Mouse (Mus musculus): ENCODE data around the gene Zdhhc19. TPM values are rescaled to one million over a fixed set of nuclear protein-coding genes. Genes with fewer than 3 reads are reported as not detected.
"Not testable (repeated sequence)": the region's sequence is repeated elsewhere in the genome, so short reads cannot be mapped to it uniquely, and the experiment has no call there.

Zdhhc19 gene
- total and polyA plus RNA-seq, 3 experiments = not detected

DNA sequence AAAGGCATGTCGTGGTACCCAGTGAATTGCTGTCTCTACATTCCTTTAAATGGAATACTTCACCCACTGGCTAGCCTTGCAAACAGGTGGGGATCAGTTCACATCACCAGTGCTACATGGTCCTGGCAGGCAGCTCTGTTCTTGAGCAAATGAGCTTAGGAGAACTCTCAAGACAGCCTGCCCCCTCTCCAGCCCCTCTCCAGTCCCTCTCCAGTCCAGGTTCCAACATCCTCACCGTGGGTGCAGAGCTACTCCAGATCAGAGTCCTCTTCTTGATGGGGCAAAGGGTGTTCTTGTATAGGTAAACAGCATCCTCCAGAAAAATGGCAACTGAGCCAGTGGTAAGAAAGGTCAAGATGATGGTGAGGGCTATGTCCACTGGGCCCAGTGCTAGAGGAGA is 16.6 kb upstream of the Zdhhc19 start:
- DNase-seq (ENCODE audit: low spot score) = no peak
- H3K27me3 ChIP-seq (ENCODE audit: insufficient read depth, low read length) = peaks cover 2% of the 10 kb centered on the region; the same call in 1 of the 2 replicates
- no peak for ATAC-seq (ENCODE audit: extremely low read depth, insufficient number of reproducible peaks, low FRiP score, poor library complexity, severe bottlenecking)
- H3K36me3 ChIP-seq (replicated peaks) = peaks cover 14% of the 10 kb centered on the region
- peaks cover 10% of the 10 kb centered on the region for H3K4me1 ChIP-seq (ENCODE audit: insufficient read depth, low read depth, low read length)
- no peak overlapping the region for H3K4me3 ChIP-seq (ENCODE audit: low read depth, low read length)
- TF ChIP-seq TAL1 (conservative IDR thresholded peaks at IDR 0.05; ENCODE audit: low read depth, low read length) (no peak), POLR2AphosphoS5 (IDR thresholded peaks at IDR 0.05; ENCODE audit: insufficient replicate concordance, low read depth, low read length) (no peak), CTCF (IDR thresholded peaks at IDR 0.05; ENCODE audit: low read depth, low read length) (no peak), GATA1 (IDR thresholded peaks at IDR 0.05; ENCODE audit: borderline replicate concordance, low read length) (no peak), GATA2 (IDR thresholded peaks at IDR 0.05; ENCODE audit: borderline replicate concordance, low read depth, low read length) (no peak)
- H3K9me3 ChIP-seq (replicated peaks) = no peaks in the 10 kb centered on the region

DNA sequence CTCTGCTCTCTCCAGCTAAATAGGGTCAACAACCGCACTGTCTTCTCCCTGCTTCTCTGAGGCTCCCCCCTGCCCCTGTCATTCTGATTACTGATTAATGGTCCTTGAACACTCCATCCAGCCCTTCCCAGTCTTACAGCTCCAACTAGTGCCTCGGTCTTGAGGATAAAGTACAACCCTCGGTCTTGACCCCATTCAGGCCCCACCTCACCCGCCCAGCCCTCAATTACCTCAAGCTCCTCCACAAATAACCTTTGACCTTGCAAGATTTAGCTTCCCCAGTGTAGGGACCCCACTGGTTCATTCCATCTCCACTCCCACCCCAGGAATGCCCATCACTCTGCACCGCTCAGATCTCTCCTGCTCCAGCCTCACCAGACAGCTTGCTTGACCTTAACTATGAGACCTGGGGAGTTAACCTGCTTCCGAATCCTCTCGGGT is 11.6 kb upstream of the Zdhhc19 start:
- DNase-seq (ENCODE audit: low spot score) (no peak), ATAC-seq (ENCODE audit: extremely low read depth, insufficient number of reproducible peaks, low FRiP score, poor library complexity, severe bottlenecking) (no peak)
- no peak overlapping the region for H3K4me3 ChIP-seq (ENCODE audit: low read depth, low read length)
- no peaks in the 10 kb centered on the region for H3K36me3 ChIP-seq (replicated peaks)
- H3K9me3 ChIP-seq (replicated peaks) = peaks cover 12% of the 10 kb centered on the region
- H3K27me3 ChIP-seq (ENCODE audit: insufficient read depth, low read length) = peaks cover 6% of the 10 kb centered on the region; the same call in 1 of the 2 replicates
- TF ChIP-seq GATA1 (IDR thresholded peaks at IDR 0.05; ENCODE audit: borderline replicate concordance, low read length) (no peak), POLR2AphosphoS5 (IDR thresholded peaks at IDR 0.05; ENCODE audit: insufficient replicate concordance, low read depth, low read length) (no peak), GATA2 (IDR thresholded peaks at IDR 0.05; ENCODE audit: borderline replicate concordance, low read depth, low read length) (no peak), CTCF (IDR thresholded peaks at IDR 0.05; ENCODE audit: low read depth, low read length) (no peak), TAL1 (conservative IDR thresholded peaks at IDR 0.05; ENCODE audit: low read depth, low read length) (no peak)
- H3K4me1 ChIP-seq (ENCODE audit: insufficient read depth, low read depth, low read length) = peaks cover 44% of the 10 kb centered on the region

DNA sequence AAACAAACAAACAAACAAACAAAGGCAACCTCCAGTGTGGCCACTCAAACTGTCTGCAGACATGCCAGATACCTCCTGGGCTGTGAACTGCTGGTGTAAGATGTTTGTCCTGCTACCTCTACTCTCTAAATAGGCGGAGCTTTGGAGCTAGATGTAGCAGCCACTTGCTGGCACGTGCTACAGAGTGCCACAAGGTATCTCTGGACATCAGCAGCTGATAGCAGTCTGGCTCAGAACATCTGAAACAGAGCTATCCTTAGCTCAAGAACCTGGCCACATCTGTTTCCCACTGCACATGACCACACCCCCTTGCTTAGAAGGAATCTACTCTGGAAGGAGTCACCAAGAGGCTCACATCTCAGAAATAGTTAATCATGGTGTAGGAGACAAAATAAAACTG is 10.9 kb upstream of the Zdhhc19 start:
- H3K4me1 ChIP-seq (ENCODE audit: insufficient read depth, low read depth, low read length) = peaks cover 44% of the 10 kb centered on the region
- H3K36me3 ChIP-seq (replicated peaks) = no peaks in the 10 kb centered on the region
- DNase-seq (ENCODE audit: low spot score) (no peak), ATAC-seq (ENCODE audit: extremely low read depth, insufficient number of reproducible peaks, low FRiP score, poor library complexity, severe bottlenecking) (no peak)
- TF ChIP-seq CTCF (IDR thresholded peaks at IDR 0.05; ENCODE audit: low read depth, low read length) (no peak), GATA1 (IDR thresholded peaks at IDR 0.05; ENCODE audit: borderline replicate concordance, low read length) (no peak), TAL1 (conservative IDR thresholded peaks at IDR 0.05; ENCODE audit: low read depth, low read length) (no peak), GATA2 (IDR thresholded peaks at IDR 0.05; ENCODE audit: borderline replicate concordance, low read depth, low read length) (no peak), POLR2AphosphoS5 (IDR thresholded peaks at IDR 0.05; ENCODE audit: insufficient replicate concordance, low read depth, low read length) (no peak)
- H3K4me3 ChIP-seq (ENCODE audit: low read depth, low read length) = no peak overlapping the region
- H3K27me3 ChIP-seq (ENCODE audit: insufficient read depth, low read length) = peaks cover 6% of the 10 kb centered on the region; the same call in 1 of the 2 replicates
- peaks cover 12% of the 10 kb centered on the region for H3K9me3 ChIP-seq (replicated peaks)

DNA sequence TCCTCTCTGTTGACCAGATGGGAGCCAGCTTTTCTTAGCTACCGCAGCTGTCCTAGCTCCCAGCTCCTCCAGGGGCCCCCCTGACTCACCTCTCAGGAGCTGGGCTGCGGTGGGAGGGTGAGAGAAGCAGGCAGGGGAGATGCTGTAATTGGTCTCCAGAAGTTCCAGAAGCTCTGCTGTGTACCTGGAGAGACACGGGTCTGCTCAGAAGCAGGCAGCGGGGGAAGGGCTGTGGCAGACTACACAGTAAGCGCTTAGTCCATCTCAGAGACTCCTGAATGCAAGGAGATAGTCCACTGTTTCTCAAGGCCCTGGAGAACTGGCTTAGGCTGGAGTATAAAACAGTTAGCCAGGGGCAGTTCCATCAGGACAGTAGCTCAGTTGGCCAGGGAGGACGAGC is 10.0 kb upstream of the Zdhhc19 start:
- TF ChIP-seq POLR2AphosphoS5 (IDR thresholded peaks at IDR 0.05; ENCODE audit: insufficient replicate concordance, low read depth, low read length) (no peak), GATA1 (IDR thresholded peaks at IDR 0.05; ENCODE audit: borderline replicate concordance, low read length) (no peak), CTCF (IDR thresholded peaks at IDR 0.05; ENCODE audit: low read depth, low read length) (no peak), TAL1 (conservative IDR thresholded peaks at IDR 0.05; ENCODE audit: low read depth, low read length) (no peak), GATA2 (IDR thresholded peaks at IDR 0.05; ENCODE audit: borderline replicate concordance, low read depth, low read length) (no peak)
- Histone ChIP-seq H3K36me3 (replicated peaks) (no peaks in the 10 kb centered on the region), H3K9me3 (replicated peaks) (peaks cover 12% of the 10 kb centered on the region), H3K27me3 (ENCODE audit: insufficient read depth, low read length) (peaks cover 6% of the 10 kb centered on the region; the same call in 1 of the 2 replicates), H3K4me3 (ENCODE audit: low read depth, low read length) (no peak overlapping the region), H3K4me1 (ENCODE audit: insufficient read depth, low read depth, low read length) (peaks cover 44% of the 10 kb centered on the region)
- DNase-seq (ENCODE audit: low spot score) = no peak
- no peak for ATAC-seq (ENCODE audit: extremely low read depth, insufficient number of reproducible peaks, low FRiP score, poor library complexity, severe bottlenecking)

DNA sequence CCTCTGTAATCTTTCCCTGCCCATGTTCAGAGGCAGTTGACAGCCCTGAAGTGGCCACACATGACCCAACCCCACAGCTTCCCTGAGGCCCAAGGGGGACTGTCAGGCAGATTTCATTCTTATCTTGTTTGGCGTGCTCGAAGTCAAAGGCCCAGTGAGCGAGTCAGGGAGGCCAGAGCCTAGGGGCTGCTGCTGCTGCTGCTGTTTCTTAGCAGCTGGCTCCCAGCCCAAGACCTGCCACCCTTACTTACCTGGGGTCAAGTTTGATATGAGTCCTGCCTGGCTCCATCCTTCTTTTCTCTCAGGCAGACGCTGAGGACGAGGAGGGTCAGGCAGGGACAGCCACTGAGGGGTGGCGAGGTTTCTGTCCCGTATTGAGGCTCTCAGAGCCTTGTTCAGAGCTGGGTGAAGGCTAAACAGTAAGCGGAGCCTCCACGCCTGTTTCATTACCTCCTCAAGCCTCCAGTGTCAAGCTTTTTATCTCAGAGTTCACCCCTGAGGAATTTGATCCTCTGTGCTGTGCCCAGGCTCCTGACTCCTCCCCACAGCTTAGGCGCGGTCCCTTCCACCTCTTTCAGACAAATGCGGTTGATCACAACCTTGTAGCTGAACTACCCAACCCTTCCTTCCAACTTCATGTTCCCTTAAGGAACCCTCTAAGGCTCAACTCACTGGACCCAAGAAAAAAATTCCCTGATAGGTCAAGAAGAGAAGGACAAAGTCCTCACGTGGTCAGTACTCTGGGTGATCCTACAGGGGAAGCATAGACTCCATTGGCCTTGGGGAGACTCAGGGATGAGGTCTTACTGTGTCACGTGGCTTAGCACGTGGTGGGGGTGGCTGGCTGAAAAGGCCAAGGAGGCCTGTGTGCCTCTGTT is 8.6 kb upstream of the Zdhhc19 start, which contains the start of gene Slc51a:
Gene Slc51a (minus strand): TSS at position 646 of the 878 bp plus-strand sequence.
- H3K4me1 ChIP-seq (ENCODE audit: insufficient read depth, low read depth, low read length) = peaks cover 39% of the 10 kb centered on the region
- no peaks in the 10 kb centered on the region for H3K36me3 ChIP-seq (replicated peaks)
- TF ChIP-seq GATA2 (IDR thresholded peaks at IDR 0.05; ENCODE audit: borderline replicate concordance, low read depth, low read length) = no peak
- no peak for TF ChIP-seq TAL1 (conservative IDR thresholded peaks at IDR 0.05; ENCODE audit: low read depth, low read length)
- TF ChIP-seq GATA1 (IDR thresholded peaks at IDR 0.05; ENCODE audit: borderline replicate concordance, low read length) = no peak
- TF ChIP-seq POLR2AphosphoS5 (IDR thresholded peaks at IDR 0.05; ENCODE audit: insufficient replicate concordance, low read depth, low read length) = no peak
- TF ChIP-seq CTCF (IDR thresholded peaks at IDR 0.05; ENCODE audit: low read depth, low read length) = no peak
- peaks cover 6% of the 10 kb centered on the region; the same call in 1 of the 2 replicates for H3K27me3 ChIP-seq (ENCODE audit: insufficient read depth, low read length)
- H3K4me3 ChIP-seq (ENCODE audit: low read depth, low read length) = peak within 1 kb of the TSS; percentile 53; the same call in 1 of the 2 replicates
- peaks cover 12% of the 10 kb centered on the region for H3K9me3 ChIP-seq (replicated peaks)
- peak; percentile 76 for ATAC-seq (ENCODE audit: extremely low read depth, insufficient number of reproducible peaks, low FRiP score, poor library complexity, severe bottlenecking)
- no peak for DNase-seq (ENCODE audit: low spot score)

DNA sequence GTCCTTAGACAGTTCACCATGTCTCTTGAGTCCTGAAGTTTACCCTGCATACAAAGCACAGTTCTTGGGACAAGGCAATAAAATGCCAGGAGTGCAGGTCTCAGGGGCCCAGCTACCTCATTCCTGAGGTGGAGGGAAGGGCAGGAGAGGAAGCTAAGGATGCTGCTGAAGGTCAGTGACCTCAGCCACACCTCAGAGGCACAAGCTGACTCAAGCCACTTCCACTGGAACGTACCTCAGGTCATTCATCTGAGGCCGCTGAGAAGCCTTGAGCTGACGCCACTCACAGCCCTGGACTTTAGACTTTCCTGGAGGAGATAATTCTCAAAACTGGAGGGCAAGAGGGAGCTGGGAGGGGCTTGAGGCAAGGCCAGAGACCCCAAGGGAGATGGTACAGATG is 7.1 kb upstream of the Zdhhc19 start:
- Histone ChIP-seq H3K4me1 (ENCODE audit: insufficient read depth, low read depth, low read length) (peaks cover 38% of the 10 kb centered on the region), H3K4me3 (ENCODE audit: low read depth, low read length) (no peak overlapping the region), H3K27me3 (ENCODE audit: insufficient read depth, low read length) (peaks cover 4% of the 10 kb centered on the region; the same call in 1 of the 2 replicates), H3K36me3 (replicated peaks) (no peaks in the 10 kb centered on the region), H3K9me3 (replicated peaks) (peaks cover 12% of the 10 kb centered on the region)
- no peak for DNase-seq (ENCODE audit: low spot score)
- ATAC-seq (ENCODE audit: extremely low read depth, insufficient number of reproducible peaks, low FRiP score, poor library complexity, severe bottlenecking) = no peak
- no peak for TF ChIP-seq CTCF (IDR thresholded peaks at IDR 0.05; ENCODE audit: low read depth, low read length)
- no peak for TF ChIP-seq TAL1 (conservative IDR thresholded peaks at IDR 0.05; ENCODE audit: low read depth, low read length)
- no peak for TF ChIP-seq GATA2 (IDR thresholded peaks at IDR 0.05; ENCODE audit: borderline replicate concordance, low read depth, low read length)
- TF ChIP-seq POLR2AphosphoS5 (IDR thresholded peaks at IDR 0.05; ENCODE audit: insufficient replicate concordance, low read depth, low read length) = no peak
- TF ChIP-seq GATA1 (IDR thresholded peaks at IDR 0.05; ENCODE audit: borderline replicate concordance, low read length) = no peak

DNA sequence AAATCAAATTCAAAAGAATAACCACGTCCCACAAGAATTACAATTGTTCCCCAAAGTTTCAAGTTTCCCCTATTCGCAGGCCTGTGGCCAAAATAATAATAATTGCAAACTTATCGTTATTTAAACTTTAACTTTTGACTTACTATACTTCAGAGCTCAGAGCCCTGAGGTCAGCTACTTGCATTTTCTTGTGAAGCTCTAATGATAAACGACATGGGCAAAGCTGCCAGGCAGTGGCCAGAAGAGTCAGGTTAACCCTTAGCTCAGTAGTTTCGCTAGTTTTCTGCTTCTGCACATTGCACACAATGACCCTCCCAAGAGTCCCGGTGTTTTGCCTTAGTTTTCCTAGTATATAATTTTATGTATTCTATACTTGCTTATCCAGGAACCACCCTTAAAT is 1.7 kb upstream of the Zdhhc19 start:
- DNase-seq (ENCODE audit: low spot score); H3K4me3 ChIP-seq (ENCODE audit: low read depth, low read length); H3K27me3 ChIP-seq (ENCODE audit: insufficient read depth, low read length); H3K36me3 ChIP-seq (replicated peaks); ATAC-seq (ENCODE audit: extremely low read depth, insufficient number of reproducible peaks, low FRiP score, poor library complexity, severe bottlenecking); H3K9me3 ChIP-seq (replicated peaks): not testable (repeated sequence)
- H3K4me1 ChIP-seq (ENCODE audit: insufficient read depth, low read depth, low read length) = peaks cover 11% of the 10 kb centered on the region

All from G1E (cell line).